Mouse (Mus musculus): ENCODE measurements around the gene Pafah2.
A peak's percentile ranks its signal among the peaks of the same experiment; 100 is the strongest.

Gene Pafah2

DNA sequence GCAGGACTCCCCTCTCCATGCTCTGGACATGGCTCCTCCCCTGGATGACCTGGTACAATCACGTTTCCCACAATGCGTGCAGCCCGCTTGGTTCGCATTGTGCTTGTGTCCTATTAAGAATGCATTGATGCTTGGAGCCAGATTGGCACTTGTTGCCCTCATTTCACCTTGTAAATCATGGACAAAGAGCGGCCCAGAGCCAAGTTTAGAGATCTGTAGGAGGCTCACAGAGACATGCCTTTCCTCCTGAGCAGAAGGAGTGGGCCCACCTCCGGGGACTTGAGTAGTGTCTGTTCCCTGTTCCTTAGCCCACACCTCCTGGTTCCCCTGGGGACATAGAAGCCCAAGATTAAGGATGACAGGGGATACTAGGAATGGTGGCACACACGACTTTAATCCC, 27.8 kb downstream of the Pafah2 start:
- no peak for DNase-seq (ENCODE audit: low spot score)

DNA sequence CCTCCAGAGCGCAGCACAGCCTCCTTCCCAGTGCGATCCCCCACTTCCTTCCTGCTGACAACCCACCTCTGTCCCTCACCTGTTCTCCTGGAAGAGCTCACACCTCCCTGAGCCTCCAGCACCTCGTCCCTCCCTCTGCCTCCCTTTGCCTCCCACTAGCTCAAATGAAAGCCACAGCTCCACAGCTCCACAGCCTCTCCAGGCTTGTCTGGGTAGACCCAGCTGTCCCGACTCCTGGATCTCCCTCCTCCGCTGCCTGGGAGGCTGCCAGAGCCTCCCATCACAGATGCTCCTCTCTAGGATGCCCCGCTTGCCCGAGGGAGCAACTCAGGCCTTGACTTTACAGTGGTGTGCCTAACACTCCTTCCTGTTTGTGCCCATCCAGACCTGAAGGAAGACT, 29.0 kb downstream of the Pafah2 start:
- DNase-seq (ENCODE audit: low spot score), result no peak

DNA sequence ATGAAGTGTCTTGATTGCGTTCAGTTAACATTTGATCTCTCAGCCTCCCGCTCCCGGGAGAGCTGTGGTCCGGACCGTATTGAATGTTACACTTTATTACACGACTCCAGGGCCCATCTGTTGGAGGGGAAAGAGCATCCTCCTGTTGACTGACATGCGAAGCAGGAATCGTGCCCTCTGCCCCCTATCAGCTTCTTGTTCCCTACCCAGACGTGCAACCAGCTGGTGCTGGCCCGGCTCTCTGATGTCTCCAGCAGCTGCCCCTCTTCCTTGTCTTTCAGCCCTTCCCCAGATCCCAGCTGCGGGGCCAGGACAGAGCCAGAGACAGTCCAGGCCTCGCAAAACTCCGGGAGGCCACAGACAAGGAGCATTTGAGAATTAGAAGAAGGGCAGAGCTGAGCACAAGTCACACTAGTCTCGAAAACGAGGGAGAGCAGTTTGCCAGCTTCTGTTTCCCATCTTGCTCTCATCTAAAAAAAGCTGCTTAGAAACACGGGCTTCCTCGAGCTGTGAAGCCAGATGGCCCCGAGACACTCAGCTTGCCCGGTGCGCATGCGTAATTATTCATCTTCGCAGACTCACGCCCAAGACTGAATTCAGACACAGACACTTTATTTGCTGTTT, 34.4 kb downstream of the Pafah2 start:
- DNase-seq (ENCODE audit: low spot score), result no peak

DNA sequence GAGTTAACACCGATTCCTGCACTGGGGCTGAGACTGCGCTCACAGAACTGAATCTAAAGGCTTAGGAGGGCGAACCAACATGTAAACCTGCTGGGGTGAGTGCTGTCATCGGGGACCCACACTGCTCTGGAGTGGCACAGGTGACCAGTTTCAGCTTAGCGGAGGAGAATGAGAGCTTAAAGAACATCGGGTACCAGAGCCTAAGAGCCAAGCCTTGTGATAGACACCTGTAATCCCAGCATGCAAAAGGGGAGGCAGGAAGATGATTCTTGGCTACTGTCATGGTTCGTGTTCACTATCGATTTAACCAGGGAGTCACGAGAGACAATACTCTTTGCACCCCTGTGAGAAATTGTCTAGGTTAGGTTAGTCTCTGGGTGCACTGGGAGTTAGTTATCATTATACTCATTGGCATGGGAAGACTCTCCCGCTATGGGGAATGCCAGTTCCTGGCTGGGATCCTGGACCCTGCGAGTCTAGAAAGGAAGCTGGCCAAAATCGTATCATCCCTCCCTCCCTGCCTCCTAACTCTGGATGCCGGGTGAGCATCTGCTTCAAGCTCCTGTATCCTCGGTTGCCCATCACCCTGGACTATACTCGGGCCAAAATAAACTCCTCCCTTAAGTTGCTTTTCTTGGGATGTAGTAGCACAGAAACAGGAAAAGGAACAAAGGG, 36.7 kb downstream of the Pafah2 start:
- DNase-seq (ENCODE audit: low spot score), result no peak

DNA sequence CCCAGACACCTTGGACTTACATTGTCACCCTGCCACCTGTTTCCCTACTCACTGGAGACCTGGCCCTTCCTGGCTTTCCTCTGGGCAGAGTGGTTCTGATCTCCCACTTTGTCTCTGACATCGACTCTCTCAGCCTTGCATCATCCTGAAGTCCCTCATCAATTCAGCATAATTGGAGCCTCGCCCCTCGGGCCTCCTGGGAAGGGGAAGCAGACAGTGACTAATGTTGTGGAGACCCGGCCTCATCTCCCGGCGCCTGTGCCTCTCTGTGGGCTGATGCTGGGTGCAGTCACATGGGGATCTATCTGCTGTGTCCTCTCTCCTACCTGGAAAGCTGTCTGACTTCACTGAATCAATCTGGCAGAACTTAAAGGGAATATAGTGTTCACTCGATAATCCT, 40.1 kb downstream of the Pafah2 start:
- no peak for DNase-seq (ENCODE audit: low spot score)

DNA sequence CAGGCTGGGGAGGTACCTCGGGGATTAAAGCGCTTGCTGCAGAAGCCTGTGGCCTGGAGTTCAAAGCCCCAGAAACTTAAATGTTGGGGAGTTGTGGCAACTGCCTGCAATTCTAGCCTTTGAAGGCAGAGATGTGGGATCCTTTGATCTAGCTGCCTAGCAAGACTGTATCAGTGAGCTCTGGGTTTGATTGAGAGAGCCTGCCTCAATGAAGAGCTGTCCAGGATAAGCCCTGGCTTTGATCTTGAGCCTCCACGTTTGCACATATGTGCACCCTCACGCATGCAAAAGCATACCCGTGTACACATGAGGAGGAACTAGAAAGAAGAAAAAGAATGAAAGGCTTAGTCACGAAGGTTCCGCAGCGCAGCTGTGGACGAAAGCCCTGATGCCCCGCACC, 40.5 kb downstream of the Pafah2 start:
- DNase-seq (ENCODE audit: low spot score), result peak; percentile 59

DNA sequence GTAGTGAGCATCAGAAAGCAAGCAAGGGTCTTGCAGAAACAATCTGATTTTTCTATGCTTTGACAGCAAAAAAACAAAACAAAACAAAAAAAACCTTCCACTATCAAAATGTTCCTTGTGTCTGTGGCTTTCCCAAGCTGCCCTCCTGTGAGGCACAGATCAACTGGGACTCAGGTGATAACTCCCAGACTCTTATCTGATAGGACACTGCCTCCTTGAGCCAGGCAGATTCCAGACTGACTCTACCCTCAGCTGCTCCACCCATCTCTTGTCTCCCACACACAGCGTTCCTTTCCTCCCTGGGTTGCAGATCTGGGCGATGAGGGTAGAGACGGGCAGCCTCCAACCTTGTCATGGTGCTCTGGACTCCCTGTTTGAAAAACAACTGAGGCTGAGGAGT, 43.0 kb downstream of the Pafah2 start:
- DNase-seq (ENCODE audit: low spot score), result no peak

DNA sequence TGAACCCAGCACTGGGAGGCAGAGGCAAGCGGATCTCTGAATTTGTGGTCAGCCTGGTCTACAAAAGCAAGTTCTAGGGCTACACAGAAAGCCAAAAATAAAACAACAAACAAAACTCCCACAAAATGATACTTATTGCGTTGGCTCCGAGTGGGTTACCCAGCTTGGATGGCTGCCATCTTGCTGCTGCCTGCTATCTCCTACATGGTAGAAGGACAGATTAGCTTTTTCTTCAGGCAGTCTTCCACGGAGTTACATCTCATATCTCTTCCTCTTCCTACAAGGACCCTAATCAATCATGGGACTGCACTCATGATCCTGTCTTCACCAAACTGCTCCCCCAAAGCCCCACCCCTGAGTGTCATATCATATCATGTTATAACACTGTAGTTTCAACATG, 43.8 kb downstream of the Pafah2 start:
- DNase-seq (ENCODE audit: low spot score), result no peak

DNA sequence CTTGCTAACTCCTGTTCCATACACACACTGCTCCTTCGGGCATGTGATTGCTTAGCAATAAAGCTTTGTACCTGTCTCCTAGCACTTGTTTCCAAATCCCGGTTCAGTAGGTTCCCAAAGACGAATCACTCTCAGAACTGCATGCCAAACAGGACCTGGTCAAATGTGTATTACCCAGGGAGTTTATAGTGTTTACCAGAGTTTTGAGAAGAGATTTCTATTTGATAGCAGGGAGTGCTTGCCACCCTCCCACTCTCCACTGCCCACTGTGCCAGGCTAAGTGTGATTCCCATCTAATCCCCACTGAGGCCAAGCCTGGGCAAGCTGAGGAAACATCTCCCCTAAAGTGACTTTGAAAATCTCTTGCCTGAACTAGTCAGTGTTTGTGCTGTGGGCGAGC, 46.1 kb downstream of the Pafah2 start:
- no peak for DNase-seq (ENCODE audit: low spot score)

DNA sequence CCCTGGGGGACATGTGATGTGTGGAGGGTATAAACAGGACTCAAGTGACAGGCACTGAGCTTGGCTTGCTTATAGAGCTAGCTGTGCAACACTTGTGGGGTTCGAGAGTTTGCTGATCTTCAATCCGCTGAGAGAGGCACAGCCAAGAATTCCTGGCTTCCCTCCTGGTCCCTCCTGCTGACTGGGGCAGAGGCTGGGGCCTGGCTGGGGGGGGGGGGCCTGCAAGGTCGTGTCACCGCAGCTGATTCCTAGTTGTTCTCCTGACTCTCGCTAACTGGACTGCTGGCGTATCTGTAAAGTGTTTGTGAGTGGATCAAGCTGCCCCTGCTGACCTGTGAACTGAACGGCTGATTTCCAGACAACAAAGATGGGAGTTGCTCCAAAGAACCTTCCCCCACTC, 47.5 kb downstream of the Pafah2 start:
- DNase-seq (ENCODE audit: low spot score), result no peak

DNA sequence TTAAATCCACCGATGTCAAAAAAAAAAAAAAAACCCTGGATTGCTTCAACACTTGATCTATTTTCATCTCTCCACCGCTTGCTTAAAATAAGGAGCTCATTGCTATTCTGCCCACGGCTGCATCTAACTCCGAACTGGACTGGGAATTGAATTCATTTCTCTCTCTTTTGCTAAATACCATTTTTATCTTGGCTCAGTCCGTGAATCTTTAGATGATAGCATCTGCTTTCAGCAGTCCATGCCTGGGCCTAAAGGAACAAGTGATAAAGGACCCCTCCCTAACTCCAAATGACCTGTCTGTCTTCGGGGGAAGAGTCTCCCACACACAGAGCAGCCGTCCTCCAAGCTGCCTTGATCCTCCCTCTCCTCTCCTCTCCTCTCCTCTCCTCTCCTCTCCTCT, 48.8 kb downstream of the Pafah2 start:
- DNase-seq (ENCODE audit: low spot score), result no peak

DNA sequence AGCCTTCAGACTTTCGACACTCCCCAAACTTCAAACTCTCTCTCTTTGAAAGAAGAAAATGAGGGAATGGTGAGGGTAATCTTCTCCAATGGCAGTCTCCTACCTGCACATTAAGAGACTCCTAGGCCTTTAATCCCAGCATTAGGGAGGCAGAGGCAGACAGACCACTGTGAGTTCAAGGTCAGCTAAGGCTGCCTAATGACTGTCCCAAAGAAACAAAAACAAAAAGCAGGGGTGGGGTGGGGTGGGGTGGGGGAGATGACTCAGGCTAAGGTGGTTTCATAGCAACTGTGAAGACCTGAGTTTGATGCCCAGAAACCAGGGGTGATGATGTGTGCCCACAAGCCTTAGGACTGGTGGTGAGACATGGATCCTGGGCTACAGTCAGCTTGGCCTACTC, 49.4 kb downstream of the Pafah2 start:
- DNase-seq (ENCODE audit: low spot score), result no peak

DNA sequence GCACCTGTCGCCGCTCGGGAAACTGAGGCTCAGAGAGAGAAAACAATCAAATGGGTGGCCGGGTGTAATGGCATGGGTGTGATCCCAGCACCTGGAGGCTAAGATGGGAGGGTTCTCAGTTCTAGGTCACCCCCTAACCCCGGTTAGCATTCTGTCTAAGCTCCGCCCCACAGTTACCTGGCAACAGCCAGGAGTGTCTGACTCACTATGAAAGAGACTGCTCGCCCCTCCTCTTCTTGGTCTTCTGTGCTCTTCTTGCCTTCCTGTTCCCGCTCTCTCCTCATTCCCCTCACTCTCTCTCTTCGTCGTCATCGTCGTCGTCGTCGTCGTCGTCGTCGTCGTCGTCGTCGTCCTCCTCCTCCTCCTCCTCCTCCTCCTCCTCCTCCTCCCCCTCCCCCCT, 51.8 kb downstream of the Pafah2 start:
- DNase-seq (ENCODE audit: low spot score), result peak; percentile 9

DNA sequence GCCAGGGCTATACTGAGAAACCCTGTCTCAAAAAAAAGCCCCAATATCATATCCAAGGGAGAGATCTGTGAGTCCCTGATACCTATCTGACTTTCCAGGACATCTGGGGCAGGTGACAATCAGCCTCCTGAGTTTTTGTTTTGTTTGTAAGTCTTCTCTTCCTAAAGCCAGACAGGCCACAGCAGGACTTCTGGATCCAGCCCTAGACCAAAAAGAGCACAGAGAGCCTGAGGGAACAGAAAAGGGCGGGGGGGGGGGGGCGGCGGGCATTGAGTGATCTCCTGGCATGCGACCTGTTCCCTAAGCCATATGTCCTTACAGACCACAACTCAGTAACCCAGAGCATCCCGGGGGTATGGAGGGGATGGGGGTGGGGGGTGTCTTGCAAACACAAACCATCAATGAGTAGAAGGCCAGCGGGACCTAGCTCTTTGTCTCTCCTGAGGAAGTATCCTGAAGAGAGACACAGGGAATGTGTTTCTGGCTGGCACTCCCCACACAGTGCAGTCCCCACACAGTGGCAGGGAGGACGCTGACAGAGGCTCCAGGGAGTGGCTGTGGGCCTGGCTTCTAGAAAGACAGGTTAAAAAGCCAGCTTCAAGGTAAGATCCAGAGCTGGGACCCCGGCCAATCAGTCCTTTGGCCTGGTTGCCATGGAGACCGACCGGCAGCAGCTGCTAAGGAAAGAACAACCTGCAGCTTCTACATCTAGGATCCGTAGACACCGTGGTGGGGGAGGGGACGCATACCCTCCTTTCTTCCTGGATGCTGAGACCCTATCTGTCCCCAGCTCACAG, 53.7 kb downstream of the Pafah2 start:
- DNase-seq (ENCODE audit: low spot score), result no peak

DNA sequence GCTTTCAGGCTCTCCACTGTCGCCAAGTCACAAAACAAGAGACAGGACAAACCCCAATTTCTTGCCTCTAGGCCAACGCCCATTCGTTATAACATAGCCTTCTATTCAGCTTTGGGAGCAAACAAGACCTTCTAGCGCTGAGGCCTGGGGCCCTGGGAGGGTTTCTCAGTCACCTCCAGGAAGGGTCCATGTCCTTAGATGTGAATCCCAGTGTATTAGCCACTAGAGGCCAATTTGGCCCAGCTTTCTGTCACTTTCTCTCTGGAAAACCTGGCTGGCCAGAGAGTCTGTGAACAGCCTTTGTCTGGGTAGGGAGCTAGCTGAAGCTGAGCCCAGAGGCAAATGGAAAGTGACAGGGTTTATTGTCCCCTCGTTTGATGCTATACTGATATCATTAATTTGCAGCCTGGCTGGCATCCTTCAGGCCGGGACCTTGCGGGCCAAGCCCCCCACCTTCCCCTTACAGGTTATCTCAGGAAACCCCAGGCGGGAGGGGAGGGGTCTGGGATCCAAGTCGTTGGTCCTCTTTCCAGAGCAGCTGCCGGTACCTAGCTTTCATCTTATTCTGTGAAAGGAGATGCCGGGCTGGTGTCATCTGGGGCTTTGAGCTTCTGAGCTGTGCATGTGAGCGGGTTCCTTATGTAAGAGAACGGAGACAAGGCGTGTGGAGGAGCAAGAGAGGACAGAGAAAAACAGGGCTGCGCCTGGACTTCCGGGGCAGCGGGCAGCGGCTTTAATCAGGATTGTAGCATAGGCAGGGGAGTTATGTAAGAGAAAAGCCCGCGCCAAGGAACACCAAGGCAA, 54.5 kb downstream of the Pafah2 start:
- DNase-seq (ENCODE audit: low spot score), result no peak

DNA sequence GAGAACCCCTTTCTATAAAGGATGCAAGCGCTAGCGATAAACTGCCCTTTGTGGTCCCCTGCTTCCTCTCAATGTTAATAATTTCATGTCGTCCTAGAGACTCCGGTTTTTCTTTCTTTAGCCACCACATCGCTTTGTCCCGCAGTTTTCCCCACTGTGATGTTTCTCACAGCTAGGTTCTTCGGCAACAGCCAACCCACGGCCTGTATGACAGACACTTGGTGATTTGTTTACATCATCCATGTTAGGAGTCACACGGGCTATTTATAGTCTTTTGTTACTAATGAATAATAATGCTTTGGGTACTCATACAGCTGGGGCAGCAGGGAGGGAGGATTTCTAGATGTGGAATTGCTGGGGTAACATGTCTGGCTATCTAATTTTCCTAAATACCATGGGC, 55.4 kb downstream of the Pafah2 start:
- DNase-seq (ENCODE audit: low spot score), result no peak

DNA sequence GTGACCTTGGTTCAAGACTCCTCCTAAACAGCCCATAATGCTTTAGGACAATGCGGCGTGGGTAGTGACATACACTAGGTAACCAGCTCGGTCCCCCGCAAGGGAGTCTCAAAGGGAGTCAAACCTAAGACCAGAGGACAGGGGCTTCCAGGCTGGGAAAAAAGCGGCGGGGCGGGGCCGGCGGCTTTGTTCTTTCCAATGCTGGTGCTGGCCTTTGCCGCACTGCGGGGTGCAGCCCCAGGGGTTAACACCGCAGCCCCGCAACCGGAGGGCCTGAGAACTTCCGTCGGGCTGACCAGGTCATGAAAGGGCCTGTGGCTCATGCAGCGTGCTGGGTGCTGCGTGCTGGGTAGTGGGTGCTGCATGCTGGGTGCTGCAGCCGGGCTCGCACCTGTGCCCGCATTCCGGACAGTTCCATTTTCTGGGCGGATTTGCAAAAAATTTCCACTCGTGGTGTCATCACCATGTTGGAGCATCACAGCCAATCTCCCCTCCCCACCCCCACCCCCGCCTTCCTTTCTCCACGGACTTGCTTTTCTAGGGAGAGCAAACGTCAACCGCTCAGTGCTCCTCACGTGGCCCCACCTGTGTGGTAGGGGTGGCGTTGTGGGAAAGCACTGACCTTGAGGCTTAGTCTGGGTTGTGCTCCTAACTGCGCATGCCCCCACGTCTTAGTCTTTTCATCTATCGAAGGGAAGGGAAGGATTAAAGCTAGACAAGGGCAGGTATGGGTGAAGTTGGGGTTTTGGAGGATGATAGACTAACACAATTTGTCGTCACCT, 57.7 kb downstream of the Pafah2 start:
- peak; percentile 40 for DNase-seq (ENCODE audit: low spot score)

DNA sequence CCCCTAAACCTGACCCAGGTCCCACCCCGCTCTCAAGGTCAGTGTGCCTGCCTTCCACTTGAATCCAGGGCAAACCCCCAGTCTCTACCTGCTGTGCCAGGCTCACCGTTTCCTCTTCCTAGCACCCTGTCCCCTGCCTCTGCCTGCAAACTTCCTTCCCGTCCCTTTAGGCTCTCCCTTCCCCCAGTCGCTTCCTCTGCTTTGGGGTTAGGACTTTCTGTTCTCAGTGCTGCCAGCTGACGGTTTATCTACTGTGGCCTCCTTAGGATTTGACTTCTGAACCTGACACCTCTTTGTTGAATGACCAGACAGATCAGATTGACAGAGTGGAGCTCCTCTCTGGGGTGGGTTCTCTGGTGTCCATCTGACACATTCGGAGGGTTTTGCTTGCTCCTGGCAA, 59.2 kb downstream of the Pafah2 start:
- DNase-seq (ENCODE audit: low spot score), result no peak

DNA sequence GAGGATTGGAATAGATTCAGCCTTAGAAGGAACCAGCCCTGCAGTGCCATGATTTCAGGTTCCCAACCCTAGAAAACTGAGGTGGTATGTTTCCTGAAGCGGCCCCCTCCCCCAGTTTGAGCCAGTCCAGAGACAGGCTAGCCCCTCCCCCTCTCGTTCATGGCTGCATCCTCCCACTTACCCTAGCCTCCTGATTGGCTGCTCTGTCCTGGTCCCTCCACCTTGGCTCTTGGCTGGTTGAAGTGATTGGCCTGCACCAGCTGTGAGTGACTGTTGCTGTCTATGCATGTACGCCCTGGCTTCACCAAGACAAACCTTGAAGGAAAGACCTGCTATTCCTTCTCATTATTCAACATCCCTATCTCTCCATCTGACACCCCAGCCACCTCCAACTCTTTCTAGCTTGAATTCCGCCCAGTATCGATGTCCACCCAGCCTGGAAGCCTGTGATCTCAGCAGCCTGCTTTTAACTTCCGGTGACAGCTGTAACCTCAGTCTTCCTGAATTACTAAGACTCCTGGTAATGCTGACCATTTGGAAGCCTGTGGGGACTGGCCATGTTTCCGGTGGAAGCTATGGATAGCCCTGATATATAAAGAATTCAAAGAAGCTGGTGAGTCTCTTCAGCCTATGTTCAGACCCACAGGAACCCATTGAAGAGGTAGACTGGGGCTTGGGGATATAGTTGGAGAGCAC, 61.2 kb downstream of the Pafah2 start:
- no peak for DNase-seq (ENCODE audit: low spot score)

DNA sequence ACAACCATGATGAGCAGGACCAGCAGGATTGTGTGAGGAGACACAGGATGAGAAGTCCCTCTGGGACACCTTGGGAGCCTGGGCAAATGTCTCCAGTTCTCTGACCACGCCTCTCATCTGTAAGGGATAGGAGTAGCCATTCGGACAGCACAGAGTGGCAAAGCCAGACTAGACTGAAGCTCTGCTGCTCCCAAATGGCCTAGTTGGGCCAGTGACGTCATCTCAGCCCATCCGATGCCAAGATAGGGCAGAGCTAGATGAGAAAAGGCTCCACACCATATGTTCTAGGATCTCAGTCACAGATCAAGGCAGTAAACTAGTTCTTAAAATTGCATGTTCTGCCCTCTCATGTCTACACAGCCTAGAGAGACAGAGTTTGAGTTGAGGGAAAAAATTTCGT, 62.7 kb downstream of the Pafah2 start:
- DNase-seq (ENCODE audit: low spot score), result no peak

DNA sequence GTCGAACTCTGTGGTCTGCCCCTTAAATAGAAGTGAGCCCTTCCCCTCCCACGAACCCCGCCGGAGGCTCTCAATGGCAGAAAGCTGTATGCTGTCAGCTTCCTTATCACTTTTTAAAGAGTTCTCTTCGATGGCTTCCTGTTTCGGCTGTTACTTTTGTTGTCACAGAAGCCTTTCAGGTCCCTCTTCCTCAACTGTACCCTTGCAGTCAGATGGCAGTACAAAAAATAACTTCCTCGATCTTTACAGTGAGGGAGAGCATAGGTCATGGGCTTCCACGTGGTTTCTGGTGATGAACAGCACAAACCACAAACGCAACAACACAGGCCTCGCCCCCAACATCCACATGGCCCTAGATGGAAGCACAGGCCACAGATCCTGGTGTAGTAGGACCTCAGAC, 64.2 kb downstream of the Pafah2 start:
- DNase-seq (ENCODE audit: low spot score), result peak; percentile 63

Measured in T-cell, adult 2 months (primary cell).